Mouse (Mus musculus) fibroblast of lung, adult 2 months (primary cell): ENCODE measurements around the gene Patj.
A peak's percentile ranks its signal among the peaks of the same experiment; 100 is the strongest.
"Not testable (repeated sequence)": the region's sequence is repeated elsewhere in the genome, so short reads cannot be mapped to it uniquely, and the experiment has no call there.

ENCODE experiments used
- DNase-seq: peaks from one replicate; pipeline ENCODE4 v3.0.0-alpha.2; 2011; ENCODE audit warnings: low read depth

Patj gene

GRCm38 (mm10) chr4:98395690-98396437 lies at the start of gene Patj:
TSS of gene Patj (plus strand) at chr4:98395785.
- peak; percentile 24 for DNase-seq

- DNase-seq = no peak
Measured at GRCm38 (mm10) chr4:98348580-98348979, 47.0 kb upstream of the Patj start.

- no peak for DNase-seq
Measured at GRCm38 (mm10) chr4:98358034-98358809, 37.4 kb upstream of the Patj start.

GRCm38 (mm10) chr4:98375401-98375800 lies 20.2 kb upstream of the Patj start:
- no peak for DNase-seq

- DNase-seq = no peak
Measured at GRCm38 (mm10) chr4:98376943-98377342, 18.6 kb upstream of the Patj start.

- DNase-seq = peak; percentile 36
Measured at GRCm38 (mm10) chr4:98382716-98383424, 12.7 kb upstream of the Patj start, which contains the start of gene Tm2d1. TSS of gene Tm2d1 (minus strand) at chr4:98383306.

GRCm38 (mm10) chr4:98385036-98385435 lies 10.5 kb upstream of the Patj start:
- DNase-seq = no peak

- DNase-seq = no peak
Measured at GRCm38 (mm10) chr4:98395346-98395689, 267 bp upstream of the Patj start.

- DNase-seq = no peak
Measured at GRCm38 (mm10) chr4:98400926-98401583, 5.5 kb downstream of the Patj start.

- no peak for DNase-seq
Measured at GRCm38 (mm10) chr4:98401584-98401962, 6.0 kb downstream of the Patj start.

GRCm38 (mm10) chr4:98403492-98403891 lies 7.9 kb downstream of the Patj start:
- no peak for DNase-seq

GRCm38 (mm10) chr4:98404412-98404811 lies 8.8 kb downstream of the Patj start:
- DNase-seq = no peak

- no peak for DNase-seq
Measured at GRCm38 (mm10) chr4:98408455-98408854, 12.9 kb downstream of the Patj start.

- not testable (repeated sequence) for DNase-seq
Measured at GRCm38 (mm10) chr4:98415150-98415549, 19.6 kb downstream of the Patj start.

GRCm38 (mm10) chr4:98428371-98428770 lies 32.8 kb downstream of the Patj start:
- DNase-seq = no peak

- DNase-seq = no peak
Measured at GRCm38 (mm10) chr4:98435641-98436457, 40.3 kb downstream of the Patj start.

GRCm38 (mm10) chr4:98436664-98437363 lies 41.2 kb downstream of the Patj start:
- DNase-seq = no peak

- DNase-seq = no peak
Measured at GRCm38 (mm10) chr4:98439261-98440005, 43.8 kb downstream of the Patj start.

- DNase-seq = no peak
Measured at GRCm38 (mm10) chr4:98441248-98441647, 45.7 kb downstream of the Patj start.
